ENCODE assay signal across 11 mouse cellular contexts in the genomic region with DNA sequence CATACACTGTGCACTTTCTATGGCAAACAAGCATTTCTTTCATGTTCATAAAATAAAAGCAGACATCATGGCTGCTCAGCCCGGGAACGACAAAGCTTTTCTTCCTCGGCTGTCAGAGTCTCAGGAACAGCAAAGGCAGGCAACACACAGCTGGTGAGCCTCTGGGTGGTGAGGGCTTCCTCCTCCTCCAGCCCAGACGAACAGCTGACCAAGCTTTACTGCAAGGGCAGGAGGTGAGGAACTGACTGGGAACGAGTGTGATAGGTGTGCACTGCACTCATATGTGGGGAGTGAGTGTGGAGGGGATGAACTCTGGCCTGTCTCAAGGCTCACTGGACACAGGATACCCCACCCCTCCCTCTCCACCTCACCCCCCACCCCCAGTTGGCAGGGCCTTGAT. TPM values are rescaled to one million over a fixed set of nuclear protein-coding genes. Genes with fewer than 3 reads are reported as not detected.
DNase-seq lines count a peak whose midpoint lies in the region; ATAC-seq and TF ChIP-seq lines count a peak whose summit lies in the region.
"Had no signal": no experiment of that assay in that cellular context is flagged by ENCODE, and none has a peak within 500 bp of the region (broad histone marks: within the 10 kb centered on the region; RNA-seq: fewer than 3 reads in every experiment).

No protein-coding gene starts in this region.

- H3K4me1 ChIP-seq in embryonic facial prominence, embryonic 12.5 days: peaks cover 22% of the 10 kb centered on the region
- peaks cover 30% of the 10 kb centered on the region for H3K4me1 ChIP-seq in embryonic facial prominence, embryonic 10.5 days
- peaks cover 26% of the 10 kb centered on the region for H3K4me1 ChIP-seq in hindbrain, embryonic 14.5 days (replicated peaks; ENCODE audit: control insufficient read depth, insufficient read depth, low read length)
- H3K4me1 ChIP-seq in midbrain, postnatal 0 days (ENCODE audit: insufficient read depth, low read length): peaks cover 17% of the 10 kb centered on the region

- no peak overlapping the region for H3K9ac ChIP-seq in embryonic facial prominence, embryonic 12.5 days
- H3K9ac ChIP-seq in hindbrain, embryonic 14.5 days: no peak overlapping the region
- H3K9ac ChIP-seq in midbrain, postnatal 0 days (replicated peaks; ENCODE audit: low read length, poor library complexity, severe bottlenecking): no peak overlapping the region

- H3K4me2 ChIP-seq in embryonic facial prominence, embryonic 12.5 days (replicated peaks): no peak overlapping the region
- H3K4me2 ChIP-seq in hindbrain, embryonic 14.5 days (replicated peaks): no peak overlapping the region
- H3K4me2 ChIP-seq in midbrain, postnatal 0 days (ENCODE audit: low read depth, low read length, poor library complexity, severe bottlenecking): no peak overlapping the region

- no peak for ATAC-seq in embryonic facial prominence, embryonic 12.5 days (ENCODE audit: insufficient number of reproducible peaks, insufficient read depth, low FRiP score, low TSS enrichment)
- ATAC-seq in hindbrain, embryonic 14.5 days (ENCODE audit: low FRiP score): no peak
- ATAC-seq in midbrain, postnatal 0 days (ENCODE audit: low FRiP score): no peak
- ATAC-seq: CD4-positive, CD25-positive, alpha-beta regulatory T cell, adult 4 months had no signal

- 51% methylated on average over 5 of the region's 5 CpGs for WGBS in embryonic facial prominence, embryonic 12.5 days
- WGBS in embryonic facial prominence, embryonic 10.5 days: 71% methylated on average over 5 of the region's 5 CpGs
- WGBS in hindbrain, embryonic 14.5 days: 38% methylated on average over 5 of the region's 5 CpGs
- 35% methylated on average over 5 of the region's 5 CpGs for WGBS in midbrain, postnatal 0 days

- H3K36me3 ChIP-seq in embryonic facial prominence, embryonic 12.5 days: peaks cover 53% of the 10 kb centered on the region
- H3K36me3 ChIP-seq in embryonic facial prominence, embryonic 10.5 days (replicated peaks): peaks cover 74% of the 10 kb centered on the region
- peaks cover 40% of the 10 kb centered on the region for H3K36me3 ChIP-seq in hindbrain, embryonic 14.5 days (replicated peaks; ENCODE audit: control insufficient read depth, insufficient read depth)
- H3K36me3 ChIP-seq in midbrain, postnatal 0 days (ENCODE audit: insufficient read depth, low read length): peaks cover 27% of the 10 kb centered on the region

- H3K9me3 ChIP-seq in embryonic facial prominence, embryonic 12.5 days: no peaks in the 10 kb centered on the region
- H3K9me3 ChIP-seq in embryonic facial prominence, embryonic 10.5 days: no peaks in the 10 kb centered on the region
- no peaks in the 10 kb centered on the region for H3K9me3 ChIP-seq in hindbrain, embryonic 14.5 days (ENCODE audit: control insufficient read depth, low read length)
- no peaks in the 10 kb centered on the region for H3K9me3 ChIP-seq in midbrain, postnatal 0 days (ENCODE audit: low read length)

- peak overlapping the region; percentile 57; the same call in 1 of the 2 replicates for H3K27ac ChIP-seq in embryonic facial prominence, embryonic 12.5 days
- no peak overlapping the region for H3K27ac ChIP-seq in embryonic facial prominence, embryonic 10.5 days (replicated peaks)
- peak overlapping the region; percentile 69 for H3K27ac ChIP-seq in hindbrain, embryonic 14.5 days
- 0 out of 2 replicates have a peak overlapping the region, but pooled peaks have one; percentile 32 for H3K27ac ChIP-seq in midbrain, postnatal 0 days (ENCODE audit: low read depth, low read length)

- TF ChIP-seq CTCF in midbrain, postnatal 0 days (IDR thresholded peaks at IDR 0.05): no peak

- no peaks in the 10 kb centered on the region for H3K27me3 ChIP-seq in embryonic facial prominence, embryonic 12.5 days
- no peaks in the 10 kb centered on the region for H3K27me3 ChIP-seq in embryonic facial prominence, embryonic 10.5 days (replicated peaks; ENCODE audit: low read depth, poor library complexity, severe bottlenecking)
- H3K27me3 ChIP-seq in hindbrain, embryonic 14.5 days (ENCODE audit: control insufficient read depth, insufficient read depth, low read length): no peaks in the 10 kb centered on the region
- H3K27me3 ChIP-seq in midbrain, postnatal 0 days (ENCODE audit: insufficient read depth, low read length): no peaks in the 10 kb centered on the region

- no peak for DNase-seq in embryonic facial prominence, embryonic 10.5 days (ENCODE audit: low spot score)
- DNase-seq in layer of hippocampus, postnatal 10 days (ENCODE audit: low spot score in 2 of 2): peak; percentile 5 to 13
- DNase-seq in layer of hippocampus, adult 9-11 months: no peak
- DNase-seq in hindbrain, embryonic 14.5 days (ENCODE audit: low spot score): no peak
- no peak for DNase-seq in midbrain, postnatal 0 days (ENCODE audit: low spot score)
- no peak for DNase-seq in natural killer cell, adult 2 months (ENCODE audit: low spot score in 2 of 2)
- no peak for DNase-seq in urinary bladder, postnatal 10 days (ENCODE audit: low spot score)
- DNase-seq: gastrocnemius, postnatal 10 days had no signal

- H3K4me3 ChIP-seq in embryonic facial prominence, embryonic 12.5 days: no peak overlapping the region
- no peak overlapping the region for H3K4me3 ChIP-seq in embryonic facial prominence, embryonic 10.5 days
- no peak overlapping the region for H3K4me3 ChIP-seq in hindbrain, embryonic 14.5 days (replicated peaks; ENCODE audit: low read length)
- no peak overlapping the region for H3K4me3 ChIP-seq in midbrain, postnatal 0 days (ENCODE audit: low read depth, low read length)

RNA-seq across cellular contexts. Expression of gene Bcar1, which starts 24.7 kb away (rescaled TPM):
- 40.0 and 41.1 TPM in 2 replicates for polyA plus RNA-seq in embryonic facial prominence, embryonic 12.5 days (2016; fragmentation: Nextera tagmentation; extraction: Ambion mirVana)
- 61.1 and 62.4 TPM in 2 replicates for polyA plus RNA-seq in embryonic facial prominence, embryonic 10.5 days (2016; fragmentation: Nextera tagmentation; extraction: Ambion mirVana)
- total RNA-seq in layer of hippocampus, postnatal 10 days (2021): 10 to 100 TPM; 60.1 to 62.6 TPM
- polyA plus RNA-seq in hindbrain, embryonic 14.5 days (2014; fragmentation: Nextera tagmentation; extraction: Ambion mirVana): 49.1 and 52.1 TPM in 2 replicates
- total RNA-seq in midbrain, postnatal 0 days (2014; rRNA removed): 62.3 and 72.8 TPM in 2 replicates
- polyA plus RNA-seq in midbrain, postnatal 0 days (2015; fragmentation: Nextera tagmentation; extraction: Ambion mirVana): 38.3 and 44.3 TPM in 2 replicates

RNA-seq across cellular contexts. Expression of gene Ctrb1, which starts 28.1 kb away (rescaled TPM):
- polyA plus RNA-seq in embryonic facial prominence, embryonic 12.5 days (2016; fragmentation: Nextera tagmentation; extraction: Ambion mirVana): not detected in 2 replicates
- not detected in 2 replicates for polyA plus RNA-seq in embryonic facial prominence, embryonic 10.5 days (2016; fragmentation: Nextera tagmentation; extraction: Ambion mirVana)
- not detected for total RNA-seq in layer of hippocampus, postnatal 10 days (2021)
- polyA plus RNA-seq in hindbrain, embryonic 14.5 days (2014; fragmentation: Nextera tagmentation; extraction: Ambion mirVana): not detected in 2 replicates
- total RNA-seq in midbrain, postnatal 0 days (2014; rRNA removed): not detected in 2 replicates
- polyA plus RNA-seq in midbrain, postnatal 0 days (2015; fragmentation: Nextera tagmentation; extraction: Ambion mirVana): not detected in 2 replicates
- total RNA-seq: gastrocnemius, postnatal 10 days; left cerebral cortex, adult 8-10 months had no signal
- polyA plus RNA-seq: CD4-positive, CD25-positive, alpha-beta regulatory T cell, adult 4 months had no signal

Comparison
In these comparisons a context has a peak if more than half of its experiments do, and no peak if none do; other contexts are left out.
1. DNase-seq: peak in layer of hippocampus, postnatal 10 days (2 of 2); none in embryonic facial prominence, embryonic 10.5 days (single experiment), layer of hippocampus, adult 9-11 months (single experiment), hindbrain, embryonic 14.5 days (single experiment), midbrain, postnatal 0 days (single experiment), natural killer cell, adult 2 months (0 of 2) and urinary bladder, postnatal 10 days (single experiment).